Mouse (Mus musculus) hindlimb bud, embryonic 11.5 days (tissue): Measurements from ENCODE around the gene Fap.

Source experiments
- DNase-seq: peaks from one replicate; pipeline ENCODE4 v3.0.0-alpha.2; 2012; ENCODE audit warnings: low read depth, low spot score; ENCODE audit errors: extremely low spot score

Gene Fap

DNA sequence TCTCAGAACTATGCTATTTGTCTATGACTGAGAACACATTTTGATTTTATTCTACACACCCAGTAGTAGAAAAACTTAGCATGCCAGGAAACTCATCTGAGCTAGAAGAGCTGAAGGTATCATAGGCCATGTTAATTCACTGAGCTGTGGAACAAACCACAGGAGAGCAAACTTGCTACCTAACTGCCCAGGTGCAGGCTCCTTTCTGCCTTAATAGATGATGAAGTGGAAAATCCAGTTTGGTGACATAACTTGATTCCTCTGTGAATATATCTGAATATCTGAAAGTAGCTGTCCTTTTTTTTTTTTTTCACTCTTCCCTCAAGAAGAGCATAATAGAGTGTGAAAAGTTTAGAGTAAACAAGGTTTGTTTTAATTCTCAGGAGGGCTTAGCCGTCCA, 42.8 kb downstream of the Fap start:
- no peak for DNase-seq

DNA sequence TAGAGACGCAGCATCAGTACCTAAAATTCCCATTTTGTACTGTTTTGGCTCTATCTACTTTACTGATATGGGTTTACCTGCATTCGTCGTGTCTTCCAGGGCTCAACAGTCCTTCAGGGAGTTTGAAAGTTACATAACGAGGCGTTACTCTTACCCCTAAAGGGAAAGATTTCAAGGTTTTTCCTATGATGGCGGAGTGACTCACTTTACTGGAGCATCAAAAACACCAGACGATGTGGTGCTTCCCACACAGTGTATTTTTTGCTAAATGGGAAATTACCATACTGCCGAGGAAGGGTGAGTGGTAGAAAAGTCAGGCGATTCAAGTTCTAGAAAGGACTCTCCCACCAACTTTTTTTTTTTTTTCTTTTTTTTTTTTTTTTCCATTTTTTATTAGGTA, 47.5 kb downstream of the Fap start:
- no peak for DNase-seq

DNA sequence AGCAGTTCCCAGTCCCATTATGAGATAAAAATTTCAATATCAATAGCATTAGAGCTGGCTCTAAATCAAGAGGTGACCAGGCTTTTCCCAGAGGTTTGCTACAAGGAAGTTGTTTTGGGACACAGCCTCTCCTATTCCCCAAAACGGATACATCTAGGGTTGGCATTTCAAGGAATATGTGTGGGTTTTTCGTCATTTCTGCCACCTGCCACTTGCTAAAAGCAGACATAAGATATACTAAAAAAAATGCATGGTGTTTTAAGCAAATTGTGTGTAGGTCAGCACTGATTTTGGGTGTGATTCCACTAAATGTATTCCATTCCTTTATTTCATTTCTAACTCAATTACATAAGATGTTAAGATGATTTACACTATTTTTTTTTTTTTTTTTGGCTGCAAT, 56.1 kb downstream of the Fap start:
- DNase-seq: no peak

- DNase-seq: no peak
These were observed 59.4 kb downstream of the Fap start for GRCm38 (mm10) chr2:62514477-62514876.

DNA sequence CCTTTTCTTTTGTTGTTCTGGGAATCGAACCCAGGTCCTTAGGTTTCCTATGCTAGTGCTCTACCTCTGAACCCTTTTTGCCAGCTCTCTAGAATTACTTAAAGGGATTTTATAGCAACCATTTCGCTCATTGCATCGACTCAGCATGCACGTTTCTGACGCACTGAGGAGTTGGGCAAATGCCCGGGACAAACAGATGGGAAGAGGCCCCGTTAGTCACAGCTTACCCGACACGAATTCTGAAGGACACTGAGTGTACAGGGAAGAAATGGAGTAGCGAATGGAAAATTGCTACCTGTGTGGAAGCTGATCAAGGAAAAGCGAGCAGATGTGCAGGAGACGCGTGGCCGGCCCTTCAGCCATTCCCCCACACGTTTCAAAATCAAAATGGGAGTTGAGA, 60.4 kb downstream of the Fap start:
- no peak for DNase-seq

GRCm38 (mm10) chr2:62507130-62507529, 66.7 kb downstream of the Fap start:
- no peak for DNase-seq

DNA sequence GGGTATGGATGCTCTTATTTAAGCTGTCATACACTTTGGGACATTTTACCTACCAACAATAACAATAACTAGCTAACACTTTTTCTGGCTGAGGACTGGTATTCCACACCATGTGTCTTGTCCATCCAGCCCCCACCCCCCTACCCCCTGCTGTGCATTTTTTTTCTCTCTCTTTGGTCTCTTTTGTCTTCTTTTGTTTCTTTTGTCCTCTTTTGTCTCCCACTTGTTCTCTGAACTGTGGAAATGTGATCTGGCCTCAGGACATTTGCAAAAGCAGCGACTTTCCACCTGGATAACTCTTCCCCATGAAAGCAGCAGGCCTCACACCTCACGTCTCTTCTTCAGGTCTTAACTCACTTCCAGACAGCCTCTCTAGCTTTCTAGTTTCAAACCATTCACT, 67.4 kb downstream of the Fap start:
- DNase-seq: no peak

GRCm38 (mm10) chr2:62504269-62504796, 69.5 kb downstream of the Fap start:
- no peak for DNase-seq

DNA sequence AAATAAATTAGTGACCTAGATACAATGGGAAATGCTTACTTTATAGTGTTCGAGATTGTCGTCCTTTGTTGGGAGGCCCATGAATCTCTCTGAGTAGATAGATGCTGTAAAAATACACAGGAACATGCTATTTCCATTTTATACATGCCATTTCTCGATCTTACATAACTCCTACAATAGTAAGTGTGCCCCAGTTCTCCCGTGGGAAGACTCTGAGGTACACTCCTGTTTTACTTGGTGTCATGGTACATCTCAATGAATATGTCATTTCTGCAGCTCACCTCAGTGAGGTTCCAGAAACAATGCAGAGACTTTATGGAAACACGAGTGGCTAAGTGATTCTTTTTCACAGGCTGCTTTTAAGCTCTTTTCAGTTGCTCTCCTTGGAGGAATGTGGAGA, 70.5 kb downstream of the Fap start:
- no peak for DNase-seq

GRCm38 (mm10) chr2:62502516-62502915, 71.4 kb downstream of the Fap start:
- no peak for DNase-seq

DNA sequence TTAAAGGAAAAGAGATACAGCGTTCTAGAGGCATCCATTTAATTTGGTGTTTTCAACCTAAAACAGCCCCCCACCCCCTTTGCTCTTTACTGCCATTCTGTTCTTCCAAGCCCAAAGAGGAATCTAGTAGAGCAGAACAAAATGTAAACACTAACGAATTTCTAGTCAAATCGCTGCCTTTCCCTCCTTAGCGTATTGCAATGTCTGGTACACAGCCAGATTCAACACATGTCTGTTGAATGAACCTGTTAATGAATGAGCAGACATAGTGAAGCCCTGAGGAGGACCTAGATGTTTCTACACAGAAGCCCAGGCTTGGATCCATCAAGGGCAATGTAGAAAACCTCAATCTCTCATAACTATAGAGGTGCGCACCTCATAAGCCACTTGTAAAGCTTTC, 75.1 kb downstream of the Fap start:
- DNase-seq: no peak

- DNase-seq: no peak
These were observed 75.8 kb downstream of the Fap start for GRCm38 (mm10) chr2:62498086-62498485.

DNA sequence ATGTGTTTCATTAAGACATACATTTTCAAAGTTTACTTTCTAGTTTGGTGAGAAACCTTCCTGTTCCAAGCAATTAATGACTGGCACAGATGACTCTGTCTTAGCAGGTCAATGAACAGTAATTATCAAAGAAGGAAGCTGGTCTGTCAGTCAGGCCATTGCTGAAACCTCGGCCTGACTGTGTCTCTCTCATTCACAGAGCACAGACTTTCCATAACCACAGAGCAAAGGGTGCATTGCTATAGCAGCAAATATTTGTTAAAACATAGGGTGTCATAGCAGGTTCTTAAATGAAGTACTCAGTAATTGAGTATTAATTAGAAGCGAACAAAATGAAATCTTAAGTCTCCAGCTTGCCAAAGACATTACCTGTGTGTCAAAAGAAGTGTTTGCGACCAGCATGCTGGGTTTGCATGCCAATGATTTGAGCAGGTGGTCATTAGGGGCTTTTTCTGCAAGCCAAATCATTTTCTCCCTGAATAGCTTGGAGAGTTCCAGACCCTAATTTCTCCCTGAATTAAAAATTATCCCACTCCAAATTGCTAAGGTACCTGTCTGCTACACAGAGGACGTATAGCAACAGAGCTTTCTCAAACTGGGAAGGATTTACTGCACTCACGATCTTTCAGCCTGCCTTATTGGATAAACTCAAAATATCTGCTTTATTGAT, 76.4 kb downstream of the Fap start:
- no peak for DNase-seq

- DNase-seq: no peak
These were observed 78.5 kb downstream of the Fap start for GRCm38 (mm10) chr2:62495407-62495806.

DNA sequence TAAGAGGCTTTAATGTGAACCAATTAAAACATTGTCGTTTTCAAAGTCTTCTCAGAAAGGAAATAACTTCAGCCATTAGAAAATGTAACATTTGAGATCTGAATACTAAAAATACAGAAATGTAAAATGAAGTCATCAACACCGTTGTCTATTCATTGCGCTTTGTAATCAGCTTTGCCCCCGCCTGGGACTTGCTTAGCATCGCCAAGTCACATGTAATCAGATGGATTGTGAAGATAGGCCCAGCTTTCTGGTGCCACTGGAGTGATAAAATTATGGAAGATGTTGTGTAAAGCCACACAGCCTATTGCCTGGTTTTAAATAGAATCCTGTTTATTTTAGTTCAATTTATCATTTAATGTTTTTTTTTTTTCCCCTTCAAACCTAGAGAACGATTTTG, 84.0 kb downstream of the Fap start:
- DNase-seq: no peak

DNA sequence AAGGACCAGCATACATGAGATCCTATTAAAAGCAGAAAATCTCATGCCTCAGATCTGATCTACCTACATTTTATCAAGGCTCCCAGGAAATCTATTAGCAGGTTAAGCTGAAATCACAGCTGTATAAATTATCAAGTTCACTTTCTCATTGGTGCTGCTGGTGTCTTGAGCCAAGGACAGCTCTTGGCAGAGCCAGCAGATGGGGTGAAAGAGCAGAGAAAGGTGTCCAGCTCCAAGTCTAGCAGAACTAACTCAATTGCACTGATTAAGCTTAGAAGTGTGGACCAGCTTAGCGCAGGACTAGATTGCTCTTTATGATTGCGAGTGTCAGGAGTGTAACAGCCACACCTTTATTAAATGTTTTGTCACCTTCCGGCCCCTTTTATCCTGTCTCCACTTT, 89.0 kb downstream of the Fap start:
- DNase-seq: no peak

GRCm38 (mm10) chr2:62483550-62483949, 90.3 kb downstream of the Fap start, which contains the start of gene Gcg:
Gcg (minus strand) TSS chr2:62483650.
- DNase-seq: no peak

GRCm38 (mm10) chr2:62480285-62481198, 93.3 kb downstream of the Fap start:
- no peak for DNase-seq

DNA sequence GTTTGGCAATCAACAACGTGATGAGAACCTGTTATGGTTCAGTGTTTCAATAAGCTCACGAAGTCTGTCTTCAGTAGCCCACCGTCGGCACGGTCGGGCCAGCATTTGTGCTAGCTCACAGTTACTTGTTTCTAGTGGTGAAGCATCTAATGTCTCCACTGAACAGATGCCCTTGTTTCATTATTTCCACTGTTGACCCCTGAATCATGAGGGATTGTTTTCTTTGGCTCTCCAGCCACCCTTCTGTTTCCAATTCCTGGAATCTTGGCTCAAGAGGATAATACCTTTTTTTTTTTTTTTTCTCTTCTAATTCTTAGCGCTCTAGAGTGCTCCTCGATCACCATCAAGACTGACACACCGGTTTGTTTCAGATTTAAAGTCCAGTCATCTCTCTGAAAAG, 104.3 kb downstream of the Fap start:
- no peak for DNase-seq

DNA sequence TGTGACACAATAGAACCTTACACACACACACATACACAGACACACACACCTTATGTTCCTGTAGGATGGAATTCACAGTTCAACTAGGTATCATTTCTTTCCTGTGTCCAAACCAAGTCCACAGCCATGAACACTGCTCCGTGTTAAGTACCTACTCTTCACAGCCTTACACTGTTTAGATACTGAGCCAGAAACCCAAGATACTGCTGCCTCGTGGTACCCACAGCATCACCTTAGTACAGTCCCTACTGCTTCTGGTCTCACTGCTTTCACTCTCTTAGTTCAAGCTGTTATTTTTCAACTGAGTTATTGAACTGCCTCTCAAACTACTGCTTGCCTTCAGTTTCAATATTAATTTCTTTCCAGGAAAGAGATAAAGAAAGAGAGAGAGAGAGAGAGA, 110.6 kb downstream of the Fap start:
- no peak for DNase-seq

- DNase-seq: no peak
These were observed 111.7 kb downstream of the Fap start for GRCm38 (mm10) chr2:62462174-62462573.

DNA sequence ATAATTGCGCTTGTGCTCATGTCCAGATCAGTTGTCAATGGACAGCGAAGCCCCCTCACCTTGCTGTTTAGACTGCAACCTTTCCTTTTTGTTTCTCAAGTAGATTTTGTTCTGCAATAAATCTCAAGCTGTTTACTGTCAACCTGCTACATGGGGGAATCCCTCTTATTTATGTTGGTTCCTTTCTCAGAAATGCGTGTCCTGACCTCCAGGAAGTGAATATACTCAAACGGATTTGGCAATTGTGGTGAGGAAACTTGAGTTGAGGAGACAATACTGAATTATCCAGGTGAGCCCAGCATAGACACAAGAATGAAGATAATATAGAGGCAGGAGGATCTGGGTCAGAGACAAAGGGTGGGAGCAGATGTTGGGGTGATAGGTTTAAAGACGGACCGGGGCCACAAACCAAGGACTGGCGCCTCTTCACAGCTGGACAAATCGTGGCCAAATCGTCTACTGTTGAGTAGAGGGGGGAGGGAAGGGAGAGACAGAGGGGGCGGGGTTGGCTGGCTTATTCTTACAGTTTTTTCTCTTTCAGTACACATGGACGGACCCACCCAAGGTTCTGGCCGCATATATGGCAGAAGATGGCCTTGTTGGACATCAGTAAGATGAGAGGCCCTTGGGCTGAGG, 112.9 kb downstream of the Fap start:
- DNase-seq: no peak
